Mouse (Mus musculus) hindbrain, postnatal 0 days (tissue): Measurements from ENCODE around the gene Tmub2. TPM values are rescaled to one million over a fixed set of nuclear protein-coding genes. Genes with fewer than 3 reads are reported as not detected.
"Not testable (repeated sequence)": the region's sequence is repeated elsewhere in the genome, so short reads cannot be mapped to it uniquely, and the experiment has no call there.

Experiments
- ATAC-seq: fragments of 200-750 bp; cut with Nextera tagmentation; 2 replicates; pipeline ENCODE4 v1.8.0; 2017; ENCODE audit warnings: mild to moderate bottlenecking, moderate TSS enrichment, moderate library complexity
- DNase-seq: peaks from one replicate; pipeline ENCODE4 v3.0.0-alpha.2; 2015; ENCODE audit warnings: low spot score
- H3K27ac ChIP-seq: fragments of 300-500 bp; sonication (generic); 2 replicates; pipeline ENCODE4 v1.5.1; 2014; ENCODE audit warnings: mild to moderate bottlenecking
- H3K27me3 ChIP-seq: fragments of 300-500 bp; sonication (generic); 2 replicates; pipeline ENCODE4 v1.6.1; 2014; ENCODE audit warnings: low read length, mixed read lengths; ENCODE audit not compliant: insufficient read depth
- H3K36me3 ChIP-seq: fragments of 300-500 bp; sonication (generic); 2 replicates; pipeline ENCODE4 v1.6.1; 2014; ENCODE audit warnings: low read length, mixed read lengths; ENCODE audit not compliant: insufficient read depth
- H3K4me1 ChIP-seq: fragments of 300-500 bp; sonication (generic); 2 replicates; pipeline ENCODE4 v1.6.1; 2014; ENCODE audit warnings: antibody characterized with exemption, low read length, mixed read lengths; ENCODE audit not compliant: insufficient read depth
- H3K4me2 ChIP-seq: fragments of 300-500 bp; sonication (generic); 2 replicates; pipeline ENCODE4 v1.6.1; 2014; ENCODE audit warnings: low read depth, mild to moderate bottlenecking, low read length, moderate library complexity, mixed read lengths
- H3K4me3 ChIP-seq: fragments of 300-500 bp; sonication (generic); 2 replicates; pipeline ENCODE4 v1.5.1; 2014; ENCODE audit warnings: low read length
- H3K9ac ChIP-seq: fragments of 300-500 bp; sonication (generic); replicated peaks from 2 replicates; pipeline ENCODE4 v1.6.1; 2014; ENCODE audit warnings: mild to moderate bottlenecking, low read length, moderate library complexity, mixed read lengths
- H3K9me3 ChIP-seq: fragments of 300-500 bp; sonication (generic); 2 replicates; pipeline ENCODE4 v1.6.1; 2016; ENCODE audit warnings: low read length, mixed read lengths
- CTCF ChIP-seq: IDR thresholded peaks from 2 replicates; pipeline ENCODE4 v1.5.1; 2016; ENCODE audit warnings: antibody characterized with exemption, control low read depth, low read depth
- WGBS: fragments of 180-500 bp; shearing (Covaris S2); extraction: QIAGEN DNeasy Blood & Tissue Kit; methylation state at CpG from one replicate; pipeline ENCODE4 v1.1.7; 2014; 5-methylcytosine and 5-hydroxymethylcytosine counted together
- polyA plus RNA-seq: library from polyadenylated mRNA; unstranded; fragments of >200 nt; fragmentation: Nextera tagmentation; extraction: Ambion mirVana; gene quantifications from 2 replicates; pipeline ENCODE4 v1.2.1, GENCODE M21; 2015
- total RNA-seq: library from RNA; depleted of rRNA; stranded (reverse); fragments of >200 nt; gene quantifications from 2 replicates; pipeline ENCODE4 v1.2.3, GENCODE M21; 2014

The Tmub2 gene
- total and polyA plus RNA-seq, 2 experiments from 2014 or later = 72.2 to 92.7 TPM

DNA sequence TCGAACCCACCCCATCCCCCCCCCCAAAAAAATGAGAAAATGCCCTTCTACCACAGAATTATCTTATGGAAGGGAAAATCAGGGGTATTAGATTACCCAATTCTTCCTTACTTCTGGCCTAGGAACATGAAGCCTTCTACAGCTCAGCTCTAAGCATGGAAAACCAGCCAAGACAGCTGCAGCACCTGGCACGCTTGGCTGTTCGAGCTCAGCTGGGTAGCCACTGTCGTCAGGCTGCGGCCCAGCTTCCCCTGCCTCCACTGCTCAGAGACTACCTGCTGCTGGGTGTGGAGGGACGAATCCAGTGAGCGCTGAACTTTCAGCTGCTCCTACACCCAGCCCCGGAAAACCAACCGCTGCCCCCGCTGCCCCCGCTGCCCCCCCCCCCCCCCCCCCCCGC lies 7.0 kb upstream of the Tmub2 start:
- no peak for ATAC-seq
- 37% methylated on average over 11 of the region's 12 CpGs for WGBS

DNA sequence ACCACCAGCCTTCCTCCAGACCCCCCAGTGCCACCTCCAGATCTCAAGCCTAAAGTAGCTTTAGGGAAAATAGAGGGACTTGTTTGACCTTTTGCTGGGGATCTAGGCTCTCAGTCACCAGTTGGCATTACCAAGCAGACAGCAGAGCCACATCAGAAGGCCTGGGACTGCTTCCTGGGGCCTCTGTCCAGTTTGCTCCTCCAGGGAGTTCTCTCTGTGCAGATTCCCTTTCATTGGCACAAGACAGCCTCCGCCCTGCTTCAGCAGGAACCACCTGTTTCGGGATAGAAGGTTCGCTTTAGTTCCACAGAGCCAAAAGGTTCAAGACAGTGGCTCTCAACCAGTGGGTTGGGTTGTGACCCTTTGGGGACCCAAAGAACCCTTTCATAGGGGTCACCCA lies 5.1 kb upstream of the Tmub2 start:
- ATAC-seq = no peak
- Histone ChIP-seq H3K4me1 (0 out of 2 replicates have a peak, but pooled peaks cover 5% of the 10 kb centered on the region), H3K4me2 (no peak overlapping the region), H3K9me3 (no peaks in the 10 kb centered on the region), H3K27me3 (no peaks in the 10 kb centered on the region), H3K9ac (no peak overlapping the region), H3K4me3 (no peak overlapping the region), H3K27ac (no peak overlapping the region), H3K36me3 (no peaks in the 10 kb centered on the region)
- DNase-seq = no peak
- no peak for TF ChIP-seq CTCF
- WGBS = 93% methylated on average over 3 of the region's 3 CpGs

More for the DNA sequence above, 7.0 kb upstream of the Tmub2 start:
- no peaks in the 10 kb centered on the region for H3K36me3 ChIP-seq
- peak; percentile 33 for DNase-seq
- no peak overlapping the region for H3K4me3 ChIP-seq
- no peak overlapping the region for H3K9ac ChIP-seq
- no peak overlapping the region for H3K27ac ChIP-seq
- 0 out of 2 replicates have a peak, but pooled peaks cover 5% of the 10 kb centered on the region for H3K4me1 ChIP-seq
- H3K4me2 ChIP-seq = no peak overlapping the region
- H3K9me3 ChIP-seq = no peaks in the 10 kb centered on the region
- no peaks in the 10 kb centered on the region for H3K27me3 ChIP-seq
- no peak for TF ChIP-seq CTCF

DNA sequence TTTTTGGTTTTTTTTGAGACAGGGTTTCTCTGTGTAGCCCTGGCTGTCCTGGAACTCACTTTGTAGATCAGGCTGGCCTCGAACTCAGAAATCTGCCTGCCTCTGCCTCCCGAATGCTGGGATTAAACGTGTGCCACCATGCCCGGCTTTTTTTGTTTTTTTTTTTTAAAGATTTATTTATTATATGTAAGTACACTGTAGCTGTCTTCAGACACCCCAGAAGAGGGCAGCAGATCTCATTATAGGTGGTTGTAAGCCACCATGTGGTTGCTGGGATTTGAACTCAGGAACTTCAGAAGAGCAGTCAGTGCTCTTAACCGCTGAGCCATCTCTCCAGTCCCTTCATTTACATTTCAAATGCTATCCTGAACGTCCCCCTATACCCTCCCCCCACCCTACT lies 4.5 kb upstream of the Tmub2 start:
- not testable (repeated sequence) for H3K9me3 ChIP-seq, H3K4me2 ChIP-seq, DNase-seq, H3K4me1 ChIP-seq, H3K27ac ChIP-seq, H3K27me3 ChIP-seq, H3K9ac ChIP-seq, ATAC-seq, H3K36me3 ChIP-seq, H3K4me3 ChIP-seq
- WGBS = 73% methylated on average over 6 of the region's 6 CpGs

DNA sequence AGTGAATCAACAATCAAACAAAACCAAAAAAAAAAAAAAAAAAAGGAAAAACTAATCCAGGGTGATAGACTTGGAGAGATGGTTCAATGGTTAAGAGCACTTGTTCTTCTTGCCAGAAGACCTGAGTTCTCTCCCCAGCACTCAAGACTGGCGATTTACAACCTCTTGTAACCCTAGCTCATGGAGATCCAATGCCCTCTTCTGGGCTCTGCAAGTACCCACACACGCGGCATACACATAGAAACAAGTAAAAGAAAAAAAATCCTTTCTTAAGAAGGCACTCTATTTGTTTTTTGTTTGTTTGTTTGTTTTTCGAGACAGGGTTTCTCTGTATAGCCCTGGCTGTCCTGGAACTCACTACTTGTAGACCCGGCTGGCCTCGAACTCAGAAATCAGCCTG lies 809 bp upstream of the Tmub2 start:
- ATAC-seq (no peak), DNase-seq (no peak)
- 85% methylated on average over 6 of the region's 6 CpGs for WGBS
- peaks cover 5% of the 10 kb centered on the region; the same call in 1 of the 2 replicates for H3K4me1 ChIP-seq
- H3K4me2 ChIP-seq = peak overlapping the region; percentile 93
- peak overlapping the region; percentile 63; the same call in 1 of the 2 replicates for H3K4me3 ChIP-seq
- peak overlapping the region; percentile 80; the same call in 1 of the 2 replicates for H3K27ac ChIP-seq
- H3K9ac ChIP-seq = no peak overlapping the region
- H3K36me3 ChIP-seq = peaks cover 10% of the 10 kb centered on the region
- no peak; the same call in 1 of the 2 replicates for TF ChIP-seq CTCF
- no peaks in the 10 kb centered on the region for H3K9me3 ChIP-seq
- H3K27me3 ChIP-seq = no peaks in the 10 kb centered on the region

DNA sequence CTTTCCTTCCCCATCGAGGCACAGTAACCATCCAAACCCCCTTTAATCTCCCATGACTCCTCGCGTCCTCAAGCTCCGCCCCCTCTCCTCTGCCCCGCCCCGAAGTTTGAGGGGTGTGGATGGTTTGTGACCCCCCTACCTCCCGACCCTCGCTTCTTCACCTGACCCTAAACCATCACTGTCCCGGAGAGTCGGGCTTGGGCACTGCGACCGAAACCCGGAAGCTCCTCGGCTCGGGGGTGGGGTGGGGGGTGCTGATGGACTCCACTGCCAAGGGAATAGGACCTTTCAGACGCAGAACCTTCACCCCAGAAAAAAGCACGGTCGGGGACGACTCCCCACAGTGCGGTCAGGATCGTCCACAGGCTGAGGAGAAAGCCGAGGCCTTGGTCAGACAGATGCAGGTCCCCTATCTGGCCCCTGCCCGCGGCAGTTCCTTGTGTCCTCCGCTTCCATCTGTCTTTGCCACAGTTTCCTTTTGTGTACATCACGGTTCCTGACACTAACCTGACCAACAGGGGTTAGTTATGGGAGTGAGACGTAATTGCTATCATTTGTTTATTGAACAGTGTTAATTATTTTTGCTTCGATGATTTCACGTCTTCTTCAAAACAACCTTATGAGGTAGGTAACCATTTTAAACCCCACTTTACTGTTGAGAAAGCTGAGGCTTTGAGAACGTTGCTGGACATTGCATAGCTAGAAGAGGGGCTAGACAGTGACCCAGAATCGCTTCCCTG lies 534 bp downstream of the Tmub2 start:
- H3K36me3 ChIP-seq = peaks cover 10% of the 10 kb centered on the region
- H3K4me1 ChIP-seq = peaks cover 5% of the 10 kb centered on the region; the same call in 1 of the 2 replicates
- H3K4me3 ChIP-seq = peak overlapping the region; percentile 63
- ATAC-seq (peak; percentile 77), DNase-seq (no peak)
- H3K27ac ChIP-seq = peak overlapping the region; percentile 80
- no peak for TF ChIP-seq CTCF
- peak overlapping the region; percentile 72 for H3K9ac ChIP-seq
- H3K9me3 ChIP-seq = no peaks in the 10 kb centered on the region
- H3K4me2 ChIP-seq = peak overlapping the region; percentile 93
- WGBS = 5% methylated on average over 31 of the region's 31 CpGs
- no peaks in the 10 kb centered on the region for H3K27me3 ChIP-seq

DNA sequence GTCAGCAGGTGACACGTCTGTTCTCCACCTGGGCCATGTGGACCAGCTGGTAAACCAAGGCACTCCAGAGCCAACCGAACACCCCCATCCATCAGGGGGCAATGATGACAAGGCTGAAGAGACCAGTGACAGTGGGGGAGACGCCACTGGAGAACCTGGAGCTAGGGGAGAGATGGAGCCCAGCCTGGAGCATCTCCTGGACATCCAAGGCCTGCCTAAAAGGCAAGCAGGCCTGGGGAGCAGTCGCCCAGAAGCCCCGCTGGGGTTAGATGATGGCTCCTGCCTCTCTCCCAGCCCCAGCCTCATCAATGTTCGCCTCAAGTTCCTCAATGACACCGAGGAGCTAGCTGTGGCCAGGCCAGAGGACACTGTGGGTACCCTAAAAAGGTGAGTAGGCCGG lies 2.8 kb downstream of the Tmub2 start:
- Histone ChIP-seq H3K27ac (no peak overlapping the region), H3K9ac (no peak overlapping the region), H3K4me1 (peaks cover 5% of the 10 kb centered on the region; the same call in 1 of the 2 replicates), H3K4me3 (no peak overlapping the region), H3K4me2 (no peak overlapping the region), H3K27me3 (no peaks in the 10 kb centered on the region), H3K9me3 (no peaks in the 10 kb centered on the region), H3K36me3 (peaks cover 24% of the 10 kb centered on the region)
- WGBS = 88% methylated on average over 8 of the region's 8 CpGs
- TF ChIP-seq CTCF = no peak
- DNase-seq = no peak
- ATAC-seq = no peak
